Mouse (Mus musculus) spleen, adult 2 months (tissue): ENCODE measurements around the gene Ren1. TPM values are rescaled to one million over a fixed set of nuclear protein-coding genes. Genes with fewer than 3 reads are reported as not detected.

Experiments used
- DNase-seq, 2 experiments: peaks; one replicate each; pipeline versions ENCODE4 v3.0.0 to v3.0.0-alpha.2; 2012 to 2021; ENCODE audit warnings: low spot score in 2 of 2, low read depth in 1 of 2
- H3K27ac ChIP-seq: fragments of 200-500 bp; 2 replicates; pipeline ENCODE4 v1.5.1; 2012; ENCODE audit warnings: low read length, inconsistent platforms; ENCODE audit not compliant: insufficient read depth
- H3K27me3 ChIP-seq: fragments of 200-500 bp; 2 replicates; pipeline ENCODE4 v1.6.1; 2012; ENCODE audit warnings: mild to moderate bottlenecking, moderate library complexity, low read length, inconsistent platforms; ENCODE audit not compliant: control insufficient read depth, insufficient read depth
- H3K36me3 ChIP-seq: fragments of 200-500 bp; 2 replicates; pipeline ENCODE4 v1.6.1; 2012; ENCODE audit warnings: mild to moderate bottlenecking, low read length, inconsistent platforms; ENCODE audit not compliant: control insufficient read depth, insufficient read depth
- H3K4me1 ChIP-seq: fragments of 200-500 bp; 2 replicates; pipeline ENCODE4 v1.6.1; 2011; ENCODE audit warnings: inconsistent platforms; ENCODE audit not compliant: control insufficient read depth, insufficient read depth, insufficient read length
- H3K4me3 ChIP-seq: fragments of 200-500 bp; 2 replicates; pipeline ENCODE4 v1.5.1; 2011; ENCODE audit warnings: mild to moderate bottlenecking, inconsistent platforms; ENCODE audit not compliant: insufficient read depth, insufficient read length; ENCODE audit errors: extremely low read depth
- CTCF ChIP-seq: fragments of 200-500 bp; IDR thresholded peaks from 2 replicates; pipeline ENCODE4 v1.5.1; 2011; ENCODE audit warnings: mild to moderate bottlenecking, inconsistent platforms; ENCODE audit not compliant: insufficient read depth, insufficient read length, insufficient replicate concordance; ENCODE audit errors: extremely low read depth
- POLR2A ChIP-seq: fragments of 200-500 bp; IDR thresholded peaks from 2 replicates; pipeline ENCODE4 v1.6.1; 2011; ENCODE audit warnings: low read depth, low read length, inconsistent platforms
- WGBS: fragments of 180-500 bp; shearing (Covaris S2); methylation state at CpG from one replicate; pipeline ENCODE4 v1.1.7; 2018; 5-methylcytosine and 5-hydroxymethylcytosine counted together
- polyA plus RNA-seq: library from polyadenylated mRNA; depleted of rRNA; stranded (reverse); fragments of >200 nt; gene quantifications from 2 replicates; pipeline ENCODE4 v1.2.3, GENCODE M21; 2012; rRNA removed

The Ren1 gene
- polyA plus RNA-seq, 1 experiment, result not detected

DNA sequence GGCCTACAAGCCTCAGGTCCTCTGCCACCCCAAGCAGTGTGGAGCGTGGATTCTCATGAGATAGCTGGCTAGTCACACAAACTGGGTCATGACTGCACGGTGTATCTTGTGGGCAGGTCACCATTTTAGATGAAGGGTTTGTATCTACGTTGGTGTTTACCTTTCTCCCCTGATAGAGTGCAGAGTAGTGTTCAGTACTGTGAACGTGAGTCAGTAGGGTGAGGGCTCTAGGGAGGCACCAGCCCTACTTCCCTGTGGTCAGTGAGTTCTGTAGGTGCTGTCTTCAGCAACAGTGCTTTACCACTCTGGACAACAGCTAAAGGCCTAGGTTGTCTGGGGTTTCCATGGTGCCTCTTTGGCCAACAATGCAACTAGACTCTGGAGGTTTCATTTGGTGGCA lies 53.7 kb downstream of the Ren1 start:
- no peaks in the 10 kb centered on the region; the same call in 1 of the 2 replicates for H3K4me1 ChIP-seq
- TF ChIP-seq CTCF (no peak), POLR2A (no peak)

DNA sequence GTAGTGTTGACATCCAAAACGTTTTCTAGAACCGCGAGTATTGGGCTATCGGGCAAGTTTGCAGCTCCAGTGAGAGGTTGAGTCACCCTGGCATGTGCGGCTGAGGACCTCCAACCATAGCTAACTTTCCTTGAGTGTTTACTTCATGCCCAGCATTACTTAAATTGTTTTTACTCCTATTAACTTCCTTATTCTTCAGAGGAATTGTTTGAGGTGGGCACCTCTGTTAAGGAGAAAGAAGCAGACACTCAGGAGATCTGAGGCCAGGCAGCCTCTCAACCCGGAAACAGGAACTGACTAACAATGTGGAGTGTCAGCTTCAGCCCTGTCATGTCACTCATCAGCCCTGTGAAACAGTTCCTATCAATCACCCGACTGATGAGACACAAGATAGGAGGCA lies 56.3 kb downstream of the Ren1 start:
- no peak for DNase-seq
- Histone ChIP-seq H3K27me3 (no peaks in the 10 kb centered on the region), H3K4me1 (no peaks in the 10 kb centered on the region), H3K4me3 (no peak overlapping the region), H3K36me3 (no peaks in the 10 kb centered on the region), H3K27ac (no peak overlapping the region)
- 64% methylated on average over 7 of the region's 7 CpGs for WGBS
- TF ChIP-seq POLR2A, result no peak
- TF ChIP-seq CTCF, result no peak

More for the DNA sequence above, 53.7 kb downstream of the Ren1 start:
- Histone ChIP-seq H3K36me3 (no peaks in the 10 kb centered on the region), H3K4me3 (no peak overlapping the region), H3K27ac (no peak overlapping the region), H3K27me3 (no peaks in the 10 kb centered on the region)
- WGBS, result 85% methylated on average over 4 of the region's 4 CpGs
- DNase-seq, result no peak

- Histone ChIP-seq H3K4me1 (no peaks in the 10 kb centered on the region), H3K36me3 (no peaks in the 10 kb centered on the region), H3K27ac (no peak overlapping the region), H3K4me3 (no peak overlapping the region), H3K27me3 (no peaks in the 10 kb centered on the region)
- WGBS, result 69% methylated on average over 6 of the region's 6 CpGs
- no peak for DNase-seq
- TF ChIP-seq POLR2A (no peak), CTCF (no peak)
Measured at GRCm38 (mm10) chr1:133407436-133407835, 57.1 kb downstream of the Ren1 start.

GRCm38 (mm10) chr1:133408321-133408720 lies 58.0 kb downstream of the Ren1 start:
- H3K27me3 ChIP-seq, result no peaks in the 10 kb centered on the region
- 90% methylated on average over 9 of the region's 9 CpGs for whole genome bisulfite sequencing
- no peaks in the 10 kb centered on the region for H3K4me1 ChIP-seq
- no peak overlapping the region for H3K27ac ChIP-seq
- H3K4me3 ChIP-seq, result no peak overlapping the region
- no peaks in the 10 kb centered on the region for H3K36me3 ChIP-seq
- TF ChIP-seq POLR2A (no peak), CTCF (no peak)
- no peak for DNase-seq

DNA sequence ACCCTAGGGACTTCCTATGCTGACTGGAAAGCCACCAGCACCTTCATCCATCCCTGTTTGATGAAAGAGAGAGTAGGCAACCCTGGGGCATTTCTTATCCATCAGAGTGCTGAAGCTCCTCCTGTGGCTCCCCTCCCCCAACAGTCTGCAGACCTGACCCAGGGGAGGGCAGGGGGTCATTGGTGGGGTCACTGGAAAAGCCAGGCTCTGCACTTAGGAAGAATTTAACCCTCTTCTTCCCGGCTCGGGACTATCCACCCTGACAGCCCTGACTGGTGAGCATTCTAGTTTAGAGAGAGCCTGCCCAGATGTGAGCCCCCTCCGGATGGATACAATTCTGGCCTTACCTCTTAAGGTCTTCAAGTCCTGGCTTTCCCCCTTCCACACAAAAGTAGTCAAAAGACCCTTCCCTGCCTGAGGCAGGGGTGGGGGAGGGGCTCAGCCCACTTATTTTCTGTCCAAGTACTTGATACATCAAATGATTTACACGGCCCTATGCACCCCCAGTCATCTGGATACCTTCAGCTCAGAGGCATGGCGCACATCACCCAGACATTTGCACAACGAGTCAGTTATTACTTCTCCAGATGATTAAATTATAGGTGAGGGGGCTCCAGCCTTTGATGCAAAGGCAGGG lies 58.7 kb downstream of the Ren1 start:
- Histone ChIP-seq H3K36me3 (no peaks in the 10 kb centered on the region), H3K4me1 (no peaks in the 10 kb centered on the region), H3K27me3 (no peaks in the 10 kb centered on the region), H3K4me3 (no peak overlapping the region), H3K27ac (no peak overlapping the region)
- no peak for DNase-seq
- WGBS, result 89% methylated on average over 6 of the region's 6 CpGs
- TF ChIP-seq POLR2A, result no peak
- TF ChIP-seq CTCF, result no peak

DNA sequence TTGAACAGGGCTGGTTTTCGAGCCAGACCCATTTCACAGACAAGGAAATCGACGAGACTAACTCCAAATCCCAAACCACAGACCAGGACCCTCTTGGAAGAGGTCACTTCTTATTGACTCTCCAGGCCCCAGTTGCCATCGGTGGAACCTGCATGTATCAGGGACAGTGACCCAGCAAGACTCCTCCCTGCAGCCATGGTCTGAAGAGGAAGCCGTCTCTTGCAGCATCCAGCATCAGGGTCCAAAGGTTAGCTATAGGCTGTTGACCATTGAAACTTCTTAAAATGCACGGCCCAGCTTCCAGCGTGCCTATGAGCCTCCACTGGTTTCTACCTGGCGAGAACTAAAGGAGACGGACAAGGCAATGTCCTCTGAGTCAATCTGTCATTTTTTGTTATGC lies 59.5 kb downstream of the Ren1 start:
- DNase-seq, result no peak

More for the DNA sequence above, 59.5 kb downstream of the Ren1 start:
- H3K27me3 ChIP-seq, result no peaks in the 10 kb centered on the region
- no peak overlapping the region for H3K27ac ChIP-seq
- TF ChIP-seq POLR2A, result no peak
- no peak for TF ChIP-seq CTCF
- no peak overlapping the region for H3K4me3 ChIP-seq
- H3K4me1 ChIP-seq, result no peaks in the 10 kb centered on the region
- H3K36me3 ChIP-seq, result no peaks in the 10 kb centered on the region
- 88% methylated on average over 9 of the region's 9 CpGs for WGBS

Other genes with a start within 250 kb of the Ren1 start
- gene Ppp1r15b, start 219.4 kb upstream of the Ren1 start, polyA plus RNA-seq, result 19.7 and 26.6 TPM in 2 replicates
- 26.0 and 31.1 TPM in 2 replicates for gene Plekha6, start 186.3 kb upstream of the Ren1 start, polyA plus RNA-seq
- 0.12 TPM in 1 of 2 replicates, not detected in the other for gene Golt1a, start 40.7 kb upstream of the Ren1 start, polyA plus RNA-seq
- not detected in 2 replicates for gene Kiss1, start 28.6 kb upstream of the Ren1 start, polyA plus RNA-seq
- 0.20 and 0.22 TPM in 2 replicates for gene Etnk2, start 13.1 kb downstream of the Ren1 start, polyA plus RNA-seq
- 12.4 and 13.6 TPM in 2 replicates for gene Sox13, start 73.9 kb downstream of the Ren1 start, polyA plus RNA-seq